Mouse (Mus musculus) spleen, postnatal 10 days (tissue): Measurements from ENCODE around the gene Dusp23.
A peak's percentile ranks its signal among the peaks of the same experiment; 100 is the strongest.

ENCODE experiments used
- DNase-seq, 2 experiments: peaks; one replicate each; pipeline ENCODE4 v3.0.0; 2021 to 2022; ENCODE audit warnings: low spot score in 2 of 2

Gene Dusp23

DNA sequence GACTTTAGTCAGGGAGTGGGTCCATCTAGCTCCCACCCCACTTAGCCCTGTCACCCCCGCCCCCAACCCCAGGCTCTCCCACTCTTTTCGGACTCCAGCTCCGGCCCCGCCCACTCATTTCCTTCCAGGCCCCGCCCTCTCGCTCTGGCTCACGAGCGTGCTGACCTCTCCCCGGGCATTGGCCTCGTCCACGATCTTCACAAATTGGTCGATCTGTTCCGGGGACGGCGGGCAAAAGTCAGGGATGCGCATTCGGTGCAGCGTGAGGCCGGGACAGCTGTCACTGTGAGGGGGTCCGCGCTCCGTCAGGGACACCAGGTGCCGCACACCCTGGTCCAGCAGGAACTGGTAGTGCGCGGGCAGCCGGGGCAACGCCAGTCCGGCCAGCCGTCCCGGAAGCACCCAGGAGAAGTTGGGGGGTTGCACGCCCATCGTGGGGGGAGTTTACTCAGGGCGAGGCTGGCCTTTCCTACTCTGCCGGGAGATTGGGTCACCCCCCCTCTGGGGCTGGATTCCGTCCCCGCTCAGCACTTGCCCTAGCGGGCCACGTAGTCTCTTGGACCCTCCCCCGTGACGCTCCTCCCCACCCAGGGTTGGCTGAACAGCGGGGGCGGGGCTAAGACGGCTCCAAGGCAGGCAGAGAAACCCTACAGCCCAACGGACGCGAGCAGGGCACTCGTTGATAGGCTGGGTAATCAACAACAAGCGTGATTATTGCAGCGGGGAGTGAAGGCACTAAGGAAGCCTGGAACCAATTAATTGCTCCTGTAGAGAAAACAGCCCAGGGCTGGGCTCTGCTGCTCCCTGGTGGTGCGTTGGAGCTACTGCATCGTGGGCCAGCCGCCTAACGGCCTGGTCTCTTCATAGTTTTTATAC lies at the start of gene Dusp23:
Dusp23 (minus strand) TSS at position 512 of the 876 bp plus-strand sequence.
- peak; percentile 69 to 91 for DNase-seq

DNA sequence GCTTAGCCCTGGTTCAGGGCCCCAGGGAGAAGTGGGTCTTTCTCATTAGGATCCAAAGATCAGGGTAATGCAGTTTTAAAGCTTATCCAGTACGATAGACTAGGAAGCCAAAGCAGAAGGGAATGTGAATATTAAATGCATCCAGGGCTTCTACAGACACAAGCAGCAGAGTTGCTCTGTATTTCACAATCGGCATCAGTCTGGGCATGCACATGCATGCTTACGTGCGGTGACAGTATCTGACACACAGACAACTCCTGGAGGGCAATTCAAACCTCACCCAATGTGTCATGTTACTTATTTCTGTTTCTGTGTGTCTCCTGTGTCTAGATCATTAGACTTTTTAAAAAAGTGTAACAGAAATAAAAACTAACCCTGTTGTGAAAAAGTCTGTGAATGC lies 48.0 kb upstream of the Dusp23 start:
- DNase-seq, result no peak

DNA sequence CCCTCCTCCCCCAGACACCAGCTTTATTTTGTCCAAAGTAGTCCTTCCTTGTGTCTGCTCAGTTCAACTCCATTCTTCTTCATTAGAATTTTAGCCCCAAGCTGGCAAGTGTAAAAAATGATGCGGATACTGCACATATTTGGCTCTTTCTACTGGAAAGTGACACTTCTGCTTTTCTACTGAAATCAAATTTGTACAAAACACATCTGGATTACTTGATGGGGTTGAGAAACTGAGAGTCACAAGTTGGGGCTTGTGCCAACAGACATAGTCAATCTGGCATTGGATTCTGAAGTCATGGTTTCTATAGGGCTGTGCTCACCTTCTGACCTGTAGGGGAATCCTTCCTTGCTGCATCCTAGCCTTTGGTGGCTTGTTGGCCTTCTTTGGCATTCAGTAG lies 38.0 kb upstream of the Dusp23 start:
- DNase-seq, result no peak

DNA sequence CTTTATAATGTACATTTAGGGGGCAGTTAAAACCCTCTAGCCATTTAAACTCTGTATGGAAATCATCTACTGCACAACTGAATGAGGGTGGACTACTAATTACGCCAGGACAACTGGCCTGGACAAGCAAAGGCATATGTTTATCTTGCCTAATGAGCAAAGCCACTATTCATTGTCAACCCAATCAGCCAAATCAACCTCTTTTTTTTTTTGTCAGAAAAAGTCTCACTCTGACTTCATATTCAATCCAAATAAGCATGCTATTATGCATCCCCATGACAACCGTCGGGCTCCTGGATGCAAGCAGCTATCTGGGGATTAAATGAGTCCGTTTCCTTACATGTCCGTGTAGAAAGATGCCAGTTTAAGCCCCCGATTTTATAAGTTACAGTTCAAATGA lies 34.8 kb upstream of the Dusp23 start:
- no peak for DNase-seq

DNA sequence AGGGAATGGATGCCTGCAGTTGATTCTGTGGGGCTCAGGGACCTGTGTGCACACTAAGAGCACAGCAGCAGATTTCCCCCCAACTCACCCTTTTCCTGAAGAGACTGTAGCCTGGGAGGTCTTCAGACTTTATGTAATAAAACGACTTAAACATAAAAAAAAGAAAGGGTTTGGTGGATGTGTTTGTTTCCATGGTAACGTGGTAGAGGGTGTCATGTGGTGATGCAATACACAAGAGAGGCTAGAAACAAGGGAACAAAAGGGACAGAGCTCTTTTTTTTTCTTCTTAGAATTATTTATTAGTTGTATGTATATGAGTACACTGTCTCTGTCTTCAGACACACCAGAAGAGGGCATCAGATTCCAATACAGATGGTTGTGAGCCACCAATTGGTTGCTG lies 32.7 kb upstream of the Dusp23 start:
- DNase-seq, result no peak

DNA sequence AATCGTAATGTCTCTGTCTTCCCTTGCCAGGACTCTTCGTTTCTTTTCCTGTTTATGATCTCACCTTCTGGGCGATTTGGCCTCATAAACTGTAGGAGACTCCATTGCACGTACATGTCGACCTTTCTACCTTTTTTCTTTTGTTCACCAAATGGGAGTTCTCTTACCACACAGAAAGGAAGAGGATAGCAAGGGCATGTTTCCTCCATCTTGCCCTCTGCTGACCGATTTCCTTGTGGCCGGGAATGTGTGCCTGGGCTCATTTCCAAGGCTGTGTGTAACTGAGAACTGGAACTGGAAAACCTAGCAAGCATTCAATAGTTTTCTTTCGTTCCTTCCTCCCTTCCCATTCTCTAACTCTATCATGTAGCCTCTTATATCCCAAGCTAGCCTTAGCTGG lies 26.9 kb upstream of the Dusp23 start:
- DNase-seq, result no peak

DNA sequence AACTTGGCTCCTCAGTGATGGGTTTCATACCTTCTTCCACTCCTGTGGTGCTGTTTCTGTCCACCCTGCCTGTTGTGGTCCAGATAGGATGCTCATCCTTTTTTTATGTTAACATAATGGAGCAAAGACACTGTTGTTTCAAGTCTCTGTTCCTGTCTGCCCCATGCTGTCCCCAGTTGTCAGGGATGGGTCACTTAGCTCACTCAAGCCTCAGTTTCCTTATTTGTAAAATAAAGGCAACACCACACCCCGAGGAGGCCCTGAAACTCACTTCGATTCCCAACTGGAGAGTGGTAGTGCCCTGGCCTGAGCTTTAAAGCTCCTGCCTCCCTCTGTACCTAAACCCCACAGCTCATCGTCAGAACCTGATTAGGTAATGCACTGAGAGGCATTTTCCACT lies 24.5 kb upstream of the Dusp23 start:
- DNase-seq, result no peak

DNA sequence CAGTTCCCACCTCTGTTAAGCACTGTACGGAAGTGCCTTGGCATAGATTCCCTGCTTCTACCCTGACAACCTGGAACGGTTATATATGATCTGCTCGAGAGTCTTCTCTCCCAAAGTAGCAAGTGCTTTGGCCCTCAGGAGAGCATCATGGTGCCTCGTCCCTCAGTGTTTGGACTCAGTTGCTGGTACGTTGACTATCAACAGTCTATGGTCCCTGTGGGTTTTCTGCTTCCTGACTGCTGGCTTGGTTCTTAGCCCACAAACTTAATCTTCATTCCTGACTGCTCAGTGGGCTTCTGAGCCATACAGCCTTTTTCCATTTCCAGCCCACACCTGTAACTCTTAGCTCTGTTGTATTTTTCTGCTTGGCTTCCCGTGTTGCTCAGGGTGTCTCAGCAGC lies 21.1 kb upstream of the Dusp23 start:
- no peak for DNase-seq

DNA sequence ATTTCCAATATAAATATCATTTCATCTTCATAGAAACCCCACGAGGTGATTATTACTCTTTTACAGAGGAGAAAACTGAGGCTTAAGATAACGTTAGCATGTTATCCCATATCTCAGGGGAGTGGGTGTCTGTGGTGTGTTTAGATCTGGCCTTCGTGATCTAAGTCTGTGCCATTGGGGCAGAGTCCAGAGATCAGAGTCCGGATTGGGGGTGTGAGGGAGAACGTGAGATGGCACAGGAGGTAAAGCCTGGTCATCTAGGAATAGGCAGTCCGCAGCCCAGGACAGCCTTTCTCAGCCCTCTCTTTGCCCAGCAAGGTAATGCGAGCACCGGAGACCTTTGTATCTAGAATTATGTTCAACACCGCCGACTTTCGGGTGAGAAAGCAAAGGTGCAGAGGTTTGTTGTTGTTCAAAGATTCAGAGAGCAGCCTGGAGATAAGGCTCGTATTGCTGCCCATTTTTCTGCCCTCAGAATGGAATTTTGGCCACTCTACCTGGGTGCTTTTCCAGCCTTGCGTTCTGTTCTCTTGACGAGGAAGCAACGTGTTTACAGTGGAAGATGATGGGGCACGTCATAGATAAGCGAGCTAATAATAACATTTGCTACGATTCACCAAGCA lies 19.4 kb upstream of the Dusp23 start:
- DNase-seq, result no peak

DNA sequence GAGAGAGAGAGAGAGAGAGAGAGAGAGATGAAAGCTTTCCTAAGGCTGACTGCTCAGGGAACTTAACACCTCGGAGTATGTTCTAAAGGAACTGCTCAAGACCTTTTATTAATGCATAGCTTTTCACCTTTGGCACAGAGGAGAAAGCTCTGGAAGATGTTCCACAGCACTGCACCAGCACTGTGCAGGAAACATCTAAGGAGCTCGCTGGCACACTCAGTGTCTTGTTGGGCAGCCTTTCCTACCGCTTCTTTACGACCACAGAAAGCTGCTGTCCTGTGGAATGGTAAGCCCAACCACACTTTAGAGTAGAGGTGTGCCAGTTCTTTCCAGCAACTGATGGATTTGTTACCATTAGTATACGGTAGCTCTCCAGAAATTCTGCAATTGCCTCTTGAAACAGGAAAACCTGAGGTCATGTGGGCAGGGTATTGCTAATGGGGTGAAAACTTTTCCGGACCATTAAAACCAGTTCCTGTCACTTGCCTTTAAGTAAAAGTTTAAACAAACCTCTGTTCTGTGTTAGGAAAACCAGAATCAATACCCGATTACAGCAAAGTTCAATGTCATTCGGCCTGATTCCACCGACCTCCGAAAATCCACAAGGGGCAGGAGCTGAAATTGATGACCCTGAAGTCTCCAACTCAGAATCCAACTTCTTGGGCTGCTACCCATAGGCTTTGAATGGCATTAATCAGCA lies 18.7 kb upstream of the Dusp23 start:
- no peak for DNase-seq

DNA sequence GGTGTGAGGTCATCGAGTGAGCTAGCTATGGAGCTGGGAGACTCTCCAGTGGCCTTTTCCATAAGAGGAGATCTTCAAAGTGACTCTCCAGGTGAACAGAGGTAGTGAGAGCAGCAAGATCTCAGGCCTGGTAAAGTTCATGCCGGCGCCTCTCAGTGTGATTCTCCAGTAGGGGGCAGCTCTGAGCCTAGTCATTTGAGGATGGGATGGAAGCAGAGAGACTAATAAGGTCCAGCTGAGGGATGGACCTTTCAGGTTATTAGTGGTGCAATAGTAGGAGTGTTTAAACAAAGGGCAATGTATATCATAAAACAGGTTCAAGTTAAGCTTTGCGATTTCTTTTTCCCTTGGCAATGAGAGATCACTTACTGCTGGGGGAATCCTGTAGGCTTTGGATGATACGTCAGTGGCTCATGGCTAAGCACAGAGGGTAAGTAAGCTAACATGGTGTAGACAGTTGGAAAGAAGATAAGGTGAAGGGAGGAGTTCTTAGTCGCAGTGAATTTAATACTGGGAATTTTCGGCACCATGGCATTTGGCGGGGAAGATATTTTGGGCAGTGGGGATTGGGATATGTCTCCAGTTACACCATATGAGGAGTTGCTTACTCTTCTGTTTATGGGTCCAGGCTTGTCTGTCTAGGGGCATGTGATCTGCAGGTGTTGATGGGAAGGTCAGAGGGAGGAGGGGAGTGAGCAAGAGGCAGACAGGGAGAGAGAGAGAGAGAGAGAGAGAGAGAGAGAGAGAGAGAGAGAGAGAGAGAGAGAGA lies 17.9 kb upstream of the Dusp23 start:
- peak in 1 of 2 experiments; percentile 43 for DNase-seq

DNA sequence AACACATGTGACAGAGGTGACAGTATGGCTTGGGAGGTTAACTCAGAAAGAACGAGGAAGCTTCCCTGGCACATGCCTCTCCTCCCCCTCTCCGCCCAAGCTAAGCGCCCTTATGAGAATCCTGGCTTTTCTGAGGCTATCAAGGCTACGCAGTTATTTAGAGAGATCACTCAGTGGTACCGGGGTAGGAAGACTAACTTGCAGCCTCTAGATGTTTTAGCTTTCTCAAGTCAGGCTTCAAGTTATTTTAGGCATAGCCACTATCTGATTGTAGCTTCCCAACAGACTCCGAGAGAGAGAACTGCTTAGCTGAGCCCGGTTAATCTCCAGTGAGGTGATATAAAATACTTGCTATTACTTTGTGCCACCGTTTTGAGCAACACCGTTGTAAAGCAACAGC lies 16.6 kb upstream of the Dusp23 start:
- DNase-seq, result no peak

DNA sequence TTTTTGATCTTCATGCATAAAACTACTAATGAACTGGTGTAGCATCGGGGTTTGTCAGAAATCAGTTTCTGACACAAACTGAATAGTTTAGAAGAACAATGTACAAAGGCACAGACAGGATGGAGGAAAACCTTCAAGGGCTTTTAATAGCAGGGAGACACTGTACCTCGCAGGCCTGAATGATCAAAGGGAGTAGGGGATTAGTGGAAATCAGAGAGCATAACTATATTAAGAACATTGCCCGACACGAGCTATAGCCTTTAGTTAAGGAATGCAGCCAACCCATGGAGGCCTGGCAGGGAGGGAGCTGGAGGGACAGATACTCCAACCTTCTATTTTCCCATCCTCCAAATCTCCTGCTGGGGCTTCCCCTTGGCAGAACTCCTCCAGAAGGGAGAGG lies 14.5 kb upstream of the Dusp23 start:
- no peak for DNase-seq

DNA sequence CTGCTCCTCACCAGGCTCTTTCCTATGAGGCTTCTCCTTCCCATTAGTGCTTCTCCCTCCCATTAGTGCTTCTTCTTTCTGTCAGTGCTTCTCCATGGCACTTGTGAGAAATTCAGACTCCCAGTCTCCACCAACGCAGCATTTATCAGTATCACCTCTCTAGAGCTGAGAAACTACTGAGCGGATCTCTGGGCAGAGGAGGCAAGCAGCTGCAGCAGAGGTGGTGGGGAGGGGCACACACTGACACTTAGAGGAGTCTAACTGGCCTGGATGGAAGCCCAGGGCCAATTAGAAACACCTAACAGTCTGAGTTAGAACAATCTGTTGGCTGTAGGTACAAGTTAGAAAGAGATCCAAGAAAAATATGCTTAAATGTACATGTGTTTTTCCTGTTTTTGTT lies 6.0 kb upstream of the Dusp23 start:
- DNase-seq, result no peak

DNA sequence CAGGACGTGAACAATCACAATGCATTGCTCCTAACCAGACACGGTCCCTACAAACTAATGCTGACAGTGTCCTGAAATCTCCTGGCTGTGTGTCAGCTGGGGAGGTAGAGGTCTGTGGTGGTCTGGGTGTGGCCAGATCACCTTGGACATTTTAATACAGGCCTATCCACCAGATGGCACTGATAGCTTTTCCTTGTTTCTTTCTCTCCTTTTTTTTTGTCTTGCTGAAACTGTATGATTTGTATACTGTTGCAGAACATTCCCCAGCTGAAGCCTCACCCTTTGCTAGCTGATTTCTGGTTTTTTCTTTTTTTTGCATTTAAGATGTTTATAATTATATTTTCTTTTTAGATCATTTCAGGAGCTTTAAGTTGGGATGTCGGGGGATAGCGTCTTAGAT lies 5.0 kb upstream of the Dusp23 start:
- no peak for DNase-seq

DNA sequence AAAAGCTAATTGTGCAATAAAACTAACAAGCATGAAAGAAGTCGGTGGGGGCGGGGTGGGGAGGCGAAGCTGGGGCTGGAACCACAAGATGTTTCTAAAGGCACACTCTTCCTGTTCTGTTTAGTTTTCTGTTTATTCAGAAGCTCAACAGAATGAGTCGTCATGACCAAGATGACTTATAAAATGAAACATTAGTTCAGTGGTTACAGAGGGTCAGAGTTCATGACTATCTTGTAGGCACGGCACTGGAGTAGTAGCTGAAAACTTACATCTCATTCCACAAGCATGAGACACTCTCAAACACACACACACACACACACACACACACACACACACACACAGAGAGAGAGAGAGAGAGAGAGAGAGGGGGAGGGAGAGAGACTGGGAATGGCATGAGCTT lies 3.5 kb upstream of the Dusp23 start:
- no peak for DNase-seq

DNA sequence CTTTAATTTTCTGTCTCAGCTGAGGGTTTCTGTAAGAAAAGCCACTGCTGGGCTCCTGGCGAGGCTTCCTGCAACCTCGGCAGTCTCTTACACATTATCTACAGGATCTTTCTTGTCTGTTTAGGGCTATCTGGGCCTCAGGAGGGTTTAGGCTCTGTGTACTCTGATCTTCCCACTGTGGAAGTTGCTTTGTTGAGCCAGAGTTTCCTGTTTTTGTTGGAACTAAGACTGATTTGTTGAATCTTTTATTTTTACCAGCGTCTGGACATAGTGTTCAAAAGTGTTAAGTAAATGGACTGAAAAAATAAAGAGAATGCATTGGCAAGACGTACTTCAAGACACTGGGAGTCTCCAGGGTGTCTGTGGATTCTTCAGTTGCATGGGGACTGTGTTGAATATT lies 2.5 kb upstream of the Dusp23 start:
- no peak for DNase-seq

DNA sequence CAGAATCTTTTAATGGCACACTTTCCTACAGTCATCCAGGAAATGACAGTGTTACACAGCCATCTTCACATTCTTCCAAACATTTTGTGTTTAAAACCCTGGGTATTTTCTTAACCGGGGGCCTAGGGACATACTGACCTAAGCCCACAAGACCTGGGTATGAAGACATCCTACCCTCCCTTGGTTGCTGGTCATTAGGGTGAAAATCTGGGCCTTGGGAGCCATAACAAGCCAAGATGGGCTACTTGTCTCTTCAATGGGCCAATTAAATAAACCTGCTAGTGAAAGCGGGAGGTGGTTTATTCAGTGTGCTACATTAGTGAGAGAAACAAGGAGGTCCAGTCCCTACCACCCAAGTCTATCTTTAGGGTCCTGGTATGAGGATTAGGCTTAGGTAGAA lies 1.4 kb upstream of the Dusp23 start:
- DNase-seq, result no peak

DNA sequence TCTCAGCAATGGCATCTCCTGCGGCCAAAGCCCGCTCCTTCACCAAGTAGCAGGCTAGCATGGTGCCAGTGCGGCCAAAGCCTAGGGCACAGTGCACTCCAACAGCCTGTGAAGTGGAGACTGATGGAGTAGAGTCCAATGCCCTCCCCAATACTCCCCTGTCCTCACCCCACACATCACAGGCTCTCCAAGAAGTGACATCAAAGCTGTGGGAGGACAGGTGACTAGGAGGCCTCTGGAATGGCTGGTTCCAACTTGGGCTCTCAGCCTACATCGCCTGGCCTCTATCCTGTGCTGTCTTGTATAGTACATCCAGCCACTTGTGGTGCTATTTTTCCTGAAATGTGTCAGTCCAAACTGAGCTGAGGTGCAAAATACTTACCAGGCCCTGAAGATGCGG lies 1.0 kb downstream of the Dusp23 start:
- DNase-seq, result no peak

DNA sequence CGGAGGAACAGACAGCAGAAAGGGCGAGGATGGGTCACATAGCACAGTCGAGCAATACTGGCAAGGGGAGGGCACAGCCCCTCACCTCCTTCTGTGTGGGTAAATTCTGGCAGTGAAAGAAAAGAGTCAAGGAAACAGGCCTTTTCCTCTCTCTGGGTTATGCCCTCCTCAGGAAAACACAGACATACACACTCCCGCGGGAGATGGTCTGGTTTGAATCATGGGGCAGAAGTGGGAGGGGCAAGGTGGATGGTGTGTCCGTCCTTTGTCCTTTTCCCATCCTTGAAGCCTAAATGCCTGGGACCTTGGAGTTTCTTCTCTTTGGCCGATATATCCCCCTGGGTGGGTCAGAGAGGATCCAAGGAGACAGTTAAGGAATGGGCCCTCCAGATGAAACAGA lies 2.9 kb downstream of the Dusp23 start:
- no peak for DNase-seq

DNA sequence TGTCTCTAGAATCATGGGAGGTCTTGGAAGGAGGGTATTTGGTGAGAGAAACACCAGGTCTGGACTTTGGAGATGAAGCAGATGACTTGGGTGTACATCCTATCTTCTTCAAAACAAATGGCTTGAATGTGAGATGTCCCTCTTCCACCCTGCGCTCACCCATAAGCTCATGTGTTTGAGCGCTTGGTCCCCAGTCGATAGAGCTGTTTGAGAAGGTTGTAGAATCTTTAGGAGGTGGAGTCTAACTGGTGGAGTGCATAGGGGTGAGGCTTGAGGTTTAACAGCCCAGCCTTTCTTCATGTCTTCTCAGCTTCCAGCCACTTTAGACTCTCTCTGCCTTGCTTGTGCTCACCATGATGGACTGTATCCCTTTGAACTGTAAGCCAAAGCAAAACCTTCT lies 6.5 kb downstream of the Dusp23 start:
- DNase-seq, result no peak

DNA sequence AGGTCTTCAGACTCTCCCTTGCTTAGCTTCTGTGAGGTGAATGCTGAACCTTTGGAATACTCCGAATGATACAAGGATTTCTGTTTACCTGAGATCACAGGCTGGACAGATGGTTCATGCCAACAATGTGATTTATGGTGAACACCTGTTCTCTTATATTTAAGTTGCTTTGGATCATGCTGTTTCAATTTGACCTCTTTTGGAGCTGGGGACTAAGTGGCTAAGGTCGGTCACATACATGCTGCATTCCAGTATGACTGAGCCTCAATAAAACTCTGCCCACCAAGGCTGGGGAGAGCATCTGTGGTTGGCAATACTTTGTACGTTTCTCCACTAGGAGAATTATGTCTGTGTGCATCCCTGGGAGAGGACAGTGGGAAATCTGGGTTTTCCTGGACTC lies 8.7 kb downstream of the Dusp23 start:
- no peak for DNase-seq
